Mouse (Mus musculus): ENCODE data around the gene Pygo1. TPM values are rescaled to one million over a fixed set of nuclear protein-coding genes. Genes with fewer than 3 reads are reported as not detected.

Gene Pygo1
- 1 to 10 TPM; 8.1 to 9.1 TPM for total RNA-seq (2021)
- long read RNA-seq, experiment 1, full-length matches to known transcripts, result 2 of 6 reads
- long read RNA-seq, experiment 1, partial matches to known transcripts, result 0 of 6 reads
- long read RNA-seq, experiment 1, other reads (novel, unspliced or antisense), result 4 of 6 reads
- long read RNA-seq, experiment 2, partial matches to known transcripts, result 0 of 1 reads
- long read RNA-seq, experiment 2, other reads (novel, unspliced or antisense), result 1 of 1 reads

GRCm38 (mm10) chr9:72925021-72925934 is at the start of gene Pygo1:
Gene Pygo1, plus strand, starts transcription at chr9:72925645.
- intact Hi-C loops (cut with DNase I), result no loop called here
- DNase-seq, result peak; percentile 62 to 64

- DNase-seq, result no peak
- intact Hi-C loops (cut with DNase I), result no loop called here
Observed at GRCm38 (mm10) chr9:72875878-72876277, 49.6 kb upstream of the Pygo1 start.

- intact Hi-C loops (cut with DNase I), result no loop called here
- no peak for DNase-seq
Observed at GRCm38 (mm10) chr9:72877905-72878304, 47.5 kb upstream of the Pygo1 start.

GRCm38 (mm10) chr9:72878656-72879055 is 46.8 kb upstream of the Pygo1 start:
- intact Hi-C loops (cut with DNase I), result no loop called here
- DNase-seq, result no peak

GRCm38 (mm10) chr9:72879601-72880000 is 45.8 kb upstream of the Pygo1 start:
- DNase-seq, result no peak
- intact Hi-C loops (cut with DNase I), result no loop called here

- peak; percentile 23 to 37 for DNase-seq
Observed at GRCm38 (mm10) chr9:72880225-72880960, 45.1 kb upstream of the Pygo1 start.

GRCm38 (mm10) chr9:72881026-72881768 is 44.2 kb upstream of the Pygo1 start:
- peak; percentile 53 to 66 for DNase-seq
- intact Hi-C loops (cut with DNase I), result loop anchor here (2.0 kb wide), 1 partner anchor 74 kb away; the partner anchor contains the start of gene Prtg

More at GRCm38 (mm10) chr9:72880225-72880960, 45.1 kb upstream of the Pygo1 start:
- intact Hi-C loops (cut with DNase I), result loop anchor here (2.0 kb wide), 1 partner anchor 74 kb away; the partner anchor contains the start of gene Prtg

GRCm38 (mm10) chr9:72883940-72884339 is 41.5 kb upstream of the Pygo1 start:
- peak; percentile 29 to 60 for DNase-seq
- intact Hi-C loops (cut with DNase I), result loop anchor here (1.0 kb wide), 1 partner anchor 118 kb away; no protein-coding TSS in a partner anchor

GRCm38 (mm10) chr9:72889777-72890176 is 35.7 kb upstream of the Pygo1 start:
- DNase-seq, result peak in 1 of 2 experiments; percentile 16
- intact Hi-C loops (cut with DNase I), result loop anchor here (5.0 kb wide), 2 partner anchors 63 to 203 kb away; no protein-coding TSS in a partner anchor

GRCm38 (mm10) chr9:72890499-72891085 is 34.9 kb upstream of the Pygo1 start:
- DNase-seq, result no peak
- intact Hi-C loops (cut with DNase I), result loop anchor here (5.0 kb wide), 2 partner anchors 62 to 202 kb away; no protein-coding TSS in a partner anchor

GRCm38 (mm10) chr9:72892761-72893160 is 32.7 kb upstream of the Pygo1 start:
- intact Hi-C loops (cut with DNase I), result loop anchor here (5.0 kb wide), 2 partner anchors 60 to 200 kb away; no protein-coding TSS in a partner anchor
- no peak for DNase-seq

GRCm38 (mm10) chr9:72894796-72895352 is 30.6 kb upstream of the Pygo1 start:
- DNase-seq, result no peak
- intact Hi-C loops (cut with DNase I), result loop anchor here (5.0 kb wide), 2 partner anchors 57 to 197 kb away; no protein-coding TSS in a partner anchor

- DNase-seq, result no peak
- intact Hi-C loops (cut with DNase I), result no loop called here
Observed at GRCm38 (mm10) chr9:72902057-72902456, 23.4 kb upstream of the Pygo1 start.

GRCm38 (mm10) chr9:72902611-72903010 is 22.8 kb upstream of the Pygo1 start:
- peak in 1 of 2 experiments; percentile 19 for DNase-seq

GRCm38 (mm10) chr9:72906693-72907103 is 18.7 kb upstream of the Pygo1 start:
- DNase-seq, result peak in 1 of 2 experiments; percentile 9
- intact Hi-C loops (cut with DNase I), result no loop called here

More at GRCm38 (mm10) chr9:72902611-72903010, 22.8 kb upstream of the Pygo1 start:
- intact Hi-C loops (cut with DNase I), result no loop called here

- no peak for DNase-seq
- intact Hi-C loops (cut with DNase I), result no loop called here
Observed at GRCm38 (mm10) chr9:72911381-72911780, 14.1 kb upstream of the Pygo1 start.

- intact Hi-C loops (cut with DNase I), result no loop called here
- no peak for DNase-seq
Observed at GRCm38 (mm10) chr9:72913551-72913950, 11.9 kb upstream of the Pygo1 start.

GRCm38 (mm10) chr9:72915728-72916127 is 9.7 kb upstream of the Pygo1 start:
- intact Hi-C loops (cut with DNase I), result no loop called here
- no peak for DNase-seq

GRCm38 (mm10) chr9:72923068-72923467 is 2.4 kb upstream of the Pygo1 start:
- intact Hi-C loops (cut with DNase I), result no loop called here
- no peak for DNase-seq
